Mouse (Mus musculus) thymus, postnatal 14 days (tissue): ENCODE results near the gene Ttll1.
"Not testable (repeated sequence)": the region's sequence is repeated elsewhere in the genome, so short reads cannot be mapped to it uniquely, and the experiment has no call there.

Experiments
- DNase-seq: peaks from one replicate; pipeline ENCODE4 v3.0.0; 2021

Ttll1 gene

DNA sequence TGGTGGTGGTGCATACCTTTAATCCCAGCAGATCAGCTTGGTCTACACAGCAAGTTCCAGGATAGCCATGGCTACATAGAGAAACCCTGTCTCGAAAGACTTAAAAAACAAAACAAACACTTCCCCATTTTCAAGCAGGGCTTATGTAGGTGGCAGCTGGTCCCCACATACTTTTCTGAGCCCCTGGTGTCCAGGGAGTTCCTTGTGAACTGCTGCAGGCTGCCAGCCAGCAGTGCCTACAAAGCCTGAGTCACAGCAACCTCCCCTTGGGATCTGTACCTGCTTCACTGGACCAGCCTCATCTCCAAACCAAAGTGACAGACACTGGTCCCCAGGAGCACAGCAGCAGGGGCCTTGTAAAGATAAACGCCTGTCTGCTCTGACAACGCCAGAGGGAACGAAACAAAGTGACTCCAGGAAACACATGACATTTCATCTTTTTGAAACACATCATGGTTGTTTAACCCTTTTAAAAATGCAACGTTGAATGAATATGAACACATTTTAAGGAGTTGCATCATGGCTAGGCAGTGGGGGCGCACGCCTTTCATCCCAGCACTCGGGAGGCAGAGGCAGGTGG lies 28.0 kb downstream of the Ttll1 start:
- no peak for DNase-seq

GRCm38 (mm10) chr15:83481236-83481780 lies 29.4 kb downstream of the Ttll1 start:
- DNase-seq, result no peak

GRCm38 (mm10) chr15:83479818-83480217 lies 30.9 kb downstream of the Ttll1 start:
- DNase-seq, result no peak

GRCm38 (mm10) chr15:83478096-83478495 lies 32.6 kb downstream of the Ttll1 start:
- no peak for DNase-seq

DNA sequence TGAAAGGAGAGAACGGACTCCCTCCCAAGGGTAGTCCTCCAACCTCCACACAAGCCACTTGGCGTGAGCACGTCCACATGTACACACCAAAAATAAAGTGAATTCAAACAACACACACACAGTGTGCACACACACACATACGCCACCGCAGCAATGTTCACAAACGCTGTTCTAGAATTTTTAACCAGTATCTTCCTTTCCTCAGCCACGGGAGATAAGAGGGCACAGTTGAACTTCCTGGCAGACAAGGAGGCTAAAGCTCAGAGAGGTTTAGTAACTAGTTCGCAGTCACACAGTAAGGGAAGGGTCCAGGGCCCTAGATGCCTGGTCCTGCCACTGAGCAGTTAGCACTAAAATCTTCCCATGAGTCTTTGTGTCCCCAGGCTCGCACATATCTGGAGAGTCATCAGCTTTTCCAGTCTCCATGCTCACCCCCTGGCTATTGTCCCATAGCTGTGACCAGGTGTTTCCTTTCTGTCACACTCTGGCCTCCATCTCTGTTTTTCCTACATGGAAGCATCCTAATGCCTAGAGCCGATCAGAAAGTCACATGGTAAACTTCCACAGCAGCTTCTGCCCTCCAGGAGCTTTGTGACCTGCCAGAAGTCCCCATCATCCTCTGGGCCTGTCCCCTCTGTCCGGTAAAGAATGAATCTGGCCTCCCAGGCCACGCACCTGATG lies 34.0 kb downstream of the Ttll1 start:
- DNase-seq, result no peak

- no peak for DNase-seq
These were observed 36.2 kb downstream of the Ttll1 start for GRCm38 (mm10) chr15:83474466-83474836.

DNA sequence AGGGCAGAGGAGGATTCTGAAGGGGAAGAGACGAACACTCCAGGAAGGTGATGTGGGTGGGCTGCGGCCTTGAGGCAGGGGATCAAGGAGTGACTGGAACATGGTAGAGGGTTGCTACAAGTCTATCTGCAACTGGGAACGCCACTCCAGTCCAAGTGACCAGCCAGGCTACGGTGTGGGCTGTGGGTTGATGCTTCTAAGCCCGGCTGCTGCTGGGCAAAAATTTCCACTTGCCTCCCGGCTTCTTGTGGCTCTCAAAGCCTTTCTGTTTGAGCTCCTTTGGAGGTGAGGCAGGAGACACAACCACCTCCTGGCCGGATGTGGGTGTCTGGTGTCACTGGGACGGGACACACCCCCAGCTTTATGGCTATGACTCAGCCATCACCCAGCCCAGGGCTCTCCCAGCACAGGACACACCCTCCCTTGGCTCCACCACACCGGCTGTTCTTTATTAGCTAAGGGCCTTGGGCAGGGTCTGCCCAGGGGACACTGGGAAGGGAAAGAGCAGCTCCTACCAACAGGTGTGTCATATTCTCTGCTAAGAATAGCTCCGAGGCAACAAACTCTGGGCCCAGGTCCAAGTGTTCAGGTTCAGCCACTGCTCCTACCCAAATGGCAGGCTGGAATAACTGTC lies 36.7 kb downstream of the Ttll1 start:
- peak; percentile 69 for DNase-seq

GRCm38 (mm10) chr15:83473251-83473650 lies 37.4 kb downstream of the Ttll1 start:
- no peak for DNase-seq

DNA sequence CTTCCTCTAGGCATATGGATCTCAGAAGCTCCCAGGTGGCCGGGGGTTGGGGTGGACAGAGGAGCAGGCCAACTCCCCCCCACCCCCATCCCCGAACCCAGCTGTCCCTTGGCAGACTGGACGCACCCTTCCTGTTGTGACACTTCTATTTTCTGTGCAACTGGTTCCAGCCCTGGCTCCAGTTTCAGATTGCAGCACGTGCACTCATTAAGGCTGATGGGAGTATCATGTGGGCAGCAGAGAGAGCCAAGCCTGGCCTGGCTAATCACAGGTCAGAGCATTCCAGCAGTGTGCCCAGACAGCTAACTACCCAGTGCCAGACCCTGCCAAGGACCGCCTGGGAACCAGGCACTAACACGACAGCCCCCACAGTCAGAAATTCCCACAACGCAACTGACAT lies 39.2 kb downstream of the Ttll1 start:
- no peak for DNase-seq

DNA sequence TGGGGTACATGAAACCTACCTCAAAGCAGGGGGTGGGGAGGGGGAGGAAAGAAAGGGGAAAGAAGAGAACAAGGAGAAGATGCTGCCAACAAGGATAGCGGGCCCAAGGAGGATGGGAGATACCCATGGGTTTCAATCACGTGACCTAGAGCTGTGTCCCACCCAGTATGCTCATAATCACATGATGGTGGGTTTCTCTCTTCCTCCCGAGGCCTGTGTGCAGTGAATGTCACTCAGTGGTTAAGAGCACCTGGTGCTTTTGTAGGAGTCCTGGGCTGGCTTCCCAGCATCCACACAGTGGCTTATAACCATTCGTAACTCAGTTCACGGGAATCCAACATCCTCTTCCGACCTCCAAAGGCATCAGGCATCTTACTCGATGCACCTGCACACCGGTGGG lies 40.2 kb downstream of the Ttll1 start:
- no peak for DNase-seq

DNA sequence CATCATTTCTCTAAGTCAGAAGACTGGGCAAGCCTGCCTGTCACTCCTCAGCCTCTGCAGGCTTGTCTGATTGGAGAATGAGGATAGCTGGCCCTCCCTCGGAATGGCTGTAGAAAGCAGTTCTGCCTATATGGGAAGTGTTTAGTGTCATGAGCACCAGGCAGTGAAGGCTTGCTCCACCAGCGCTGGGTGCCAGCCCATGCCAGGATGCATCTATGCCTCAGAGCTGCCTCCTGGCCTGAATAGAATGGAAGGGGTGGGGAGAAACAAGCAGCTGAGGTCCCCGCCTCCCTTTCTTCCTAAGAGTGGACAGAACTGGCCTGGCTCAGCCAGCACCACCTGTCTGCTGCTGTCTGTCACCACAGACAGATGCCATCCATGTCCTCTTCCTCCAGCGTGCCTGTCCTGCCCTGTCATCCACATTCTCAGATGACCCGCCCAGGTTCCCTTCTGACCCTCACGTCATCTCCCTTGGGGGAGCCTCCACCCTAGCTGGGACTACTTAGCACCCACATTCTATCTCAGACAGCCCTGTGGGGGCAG lies 41.3 kb downstream of the Ttll1 start:
- no peak for DNase-seq

- DNase-seq, result no peak
These were observed 43.3 kb downstream of the Ttll1 start for GRCm38 (mm10) chr15:83467232-83467966.

DNA sequence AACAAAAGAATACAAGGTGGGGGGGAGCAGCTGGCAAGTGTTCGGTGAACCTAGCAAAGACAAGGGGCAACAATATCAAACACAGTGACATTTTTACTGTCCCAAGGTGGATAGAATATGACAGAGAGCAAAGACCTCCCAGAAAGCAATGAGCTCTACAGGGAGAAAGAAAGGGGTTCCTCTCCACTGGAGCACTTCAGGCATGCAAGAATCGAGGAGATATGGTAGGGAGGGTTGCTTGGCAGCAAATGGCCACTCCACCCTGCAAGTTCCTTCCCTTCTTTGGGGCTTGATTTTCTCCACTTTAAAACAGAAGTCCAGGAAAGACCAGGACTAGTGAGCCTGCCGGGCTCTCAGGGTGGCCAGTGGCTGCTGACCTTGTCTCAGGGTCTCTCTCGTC lies 44.4 kb downstream of the Ttll1 start:
- no peak for DNase-seq

GRCm38 (mm10) chr15:83464905-83465650 lies 45.6 kb downstream of the Ttll1 start:
- DNase-seq, result peak; percentile 38

- DNase-seq, result peak; percentile 96
These were observed 46.4 kb downstream of the Ttll1 start, which contains the start of gene Pacsin2 for GRCm38 (mm10) chr15:83464083-83464904. TSS of gene Pacsin2 (minus strand) at chr15:83464606.

- peak; percentile 12 for DNase-seq
These were observed 47.2 kb downstream of the Ttll1 start for GRCm38 (mm10) chr15:83463369-83464082.

- DNase-seq, result not testable (repeated sequence)
These were observed 48.3 kb downstream of the Ttll1 start for GRCm38 (mm10) chr15:83462349-83462748.

DNA sequence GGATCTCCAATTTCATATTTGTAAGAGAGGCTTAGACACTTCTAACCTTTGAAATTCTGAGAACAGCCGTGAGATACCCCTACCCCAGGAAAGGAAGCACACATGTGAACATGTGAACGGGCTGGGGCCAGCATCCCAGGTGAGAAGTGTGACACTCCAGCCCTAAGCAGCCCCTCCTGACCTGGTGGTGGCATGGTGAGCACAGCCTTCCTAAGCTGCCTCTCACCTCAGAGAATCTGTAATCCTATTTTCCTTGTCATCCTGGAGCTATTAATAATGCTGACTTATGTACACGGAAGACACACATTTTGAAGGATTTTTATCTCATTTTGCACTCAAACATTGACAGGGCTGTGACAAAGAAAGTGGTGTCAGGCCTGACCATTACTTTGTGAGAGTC lies 49.8 kb downstream of the Ttll1 start:
- DNase-seq, result no peak

GRCm38 (mm10) chr15:83457541-83457940 lies 53.2 kb downstream of the Ttll1 start:
- DNase-seq, result no peak

GRCm38 (mm10) chr15:83455637-83456036 lies 55.1 kb downstream of the Ttll1 start:
- DNase-seq, result no peak

- DNase-seq, result no peak
These were observed 55.7 kb downstream of the Ttll1 start for GRCm38 (mm10) chr15:83455034-83455433.
